Mouse (Mus musculus) embryo, embryonic 11.5 days (tissue): ENCODE results near the gene Hacd1.

Source experiments
- DNase-seq: peaks from one replicate; pipeline ENCODE4 v3.0.0-alpha.2; 2012; ENCODE audit warnings: low read depth, low spot score

Hacd1 gene

GRCm38 (mm10) chr2:14005121-14005520, 50.8 kb downstream of the Hacd1 start:
- DNase-seq = no peak

- DNase-seq = no peak
Observed at GRCm38 (mm10) chr2:13960136-13960535, 95.8 kb downstream of the Hacd1 start.

GRCm38 (mm10) chr2:13956463-13956862, 99.5 kb downstream of the Hacd1 start:
- no peak for DNase-seq

- no peak for DNase-seq
Observed at GRCm38 (mm10) chr2:13938118-13938517, 117.8 kb downstream of the Hacd1 start.

GRCm38 (mm10) chr2:13935343-13935742, 120.6 kb downstream of the Hacd1 start:
- DNase-seq = no peak

- DNase-seq = no peak
Observed at GRCm38 (mm10) chr2:13932253-13932652, 123.7 kb downstream of the Hacd1 start.

GRCm38 (mm10) chr2:13930724-13931123, 125.2 kb downstream of the Hacd1 start:
- DNase-seq = no peak

- DNase-seq = no peak
Observed at GRCm38 (mm10) chr2:13888568-13888967, 167.4 kb downstream of the Hacd1 start.

GRCm38 (mm10) chr2:13857461-13857860, 198.5 kb downstream of the Hacd1 start:
- DNase-seq = no peak

- no peak for DNase-seq
Observed at GRCm38 (mm10) chr2:13855510-13855909, 200.4 kb downstream of the Hacd1 start.

GRCm38 (mm10) chr2:13836310-13836709, 219.6 kb downstream of the Hacd1 start:
- no peak for DNase-seq

GRCm38 (mm10) chr2:13834989-13835388, 220.9 kb downstream of the Hacd1 start:
- DNase-seq = no peak

GRCm38 (mm10) chr2:13816645-13817044, 239.3 kb downstream of the Hacd1 start:
- DNase-seq = no peak

GRCm38 (mm10) chr2:13808593-13808992, 247.3 kb downstream of the Hacd1 start:
- no peak for DNase-seq

GRCm38 (mm10) chr2:13808008-13808407, 247.9 kb downstream of the Hacd1 start:
- no peak for DNase-seq

GRCm38 (mm10) chr2:13806120-13806519, 249.8 kb downstream of the Hacd1 start:
- no peak for DNase-seq

- no peak for DNase-seq
Observed at GRCm38 (mm10) chr2:13800639-13801038, 255.3 kb downstream of the Hacd1 start.
